Mouse (Mus musculus): ENCODE results near the gene Arhgef3. TPM values are rescaled to one million over a fixed set of nuclear protein-coding genes. Genes with fewer than 3 reads are reported as not detected.
A peak's percentile ranks its signal among the peaks of the same experiment; 100 is the strongest.

The Arhgef3 gene
- polyA plus RNA-seq, 1 experiment from 2014 or later = 12.8 TPM

GRCm38 (mm10) chr14:27269836-27270235, 155.1 kb downstream of the Arhgef3 start:
- H3K4me3 ChIP-seq (ENCODE audit: low read length) = no peak overlapping the region
- no peak for ATAC-seq (ENCODE audit: low read depth)
- no peaks in the 10 kb centered on the region for H3K36me3 ChIP-seq (ENCODE audit: control insufficient read depth, insufficient read depth, low read length)
- no peaks in the 10 kb centered on the region for H3K9me3 ChIP-seq (ENCODE audit: control insufficient read depth, low read length)
- H3K4me1 ChIP-seq (replicated peaks; ENCODE audit: control insufficient read depth, insufficient read depth, low read length) = no peaks in the 10 kb centered on the region
- H3K27ac ChIP-seq (ENCODE audit: low read length) = no peak overlapping the region
- no peak overlapping the region for H3K4me2 ChIP-seq (ENCODE audit: low read depth, low read length)
- H3K27me3 ChIP-seq (ENCODE audit: control insufficient read depth, insufficient read depth, low read depth, low read length) = no peaks in the 10 kb centered on the region
- 47% methylated on average over 4 of the region's 4 CpGs for WGBS
- no peak overlapping the region for H3K9ac ChIP-seq (ENCODE audit: low read length)

GRCm38 (mm10) chr14:27270466-27270865, 155.8 kb downstream of the Arhgef3 start:
- Histone ChIP-seq H3K4me3 (ENCODE audit: low read length) (no peak overlapping the region), H3K27me3 (ENCODE audit: control insufficient read depth, insufficient read depth, low read depth, low read length) (no peaks in the 10 kb centered on the region), H3K27ac (ENCODE audit: low read length) (no peak overlapping the region), H3K9me3 (ENCODE audit: control insufficient read depth, low read length) (no peaks in the 10 kb centered on the region), H3K4me1 (replicated peaks; ENCODE audit: control insufficient read depth, insufficient read depth, low read length) (no peaks in the 10 kb centered on the region), H3K4me2 (ENCODE audit: low read depth, low read length) (no peak overlapping the region), H3K36me3 (ENCODE audit: control insufficient read depth, insufficient read depth, low read length) (no peaks in the 10 kb centered on the region), H3K9ac (ENCODE audit: low read length) (no peak overlapping the region)
- ATAC-seq (ENCODE audit: low read depth) = no peak
- 90% methylated on average over 4 of the region's 4 CpGs for WGBS

DNA sequence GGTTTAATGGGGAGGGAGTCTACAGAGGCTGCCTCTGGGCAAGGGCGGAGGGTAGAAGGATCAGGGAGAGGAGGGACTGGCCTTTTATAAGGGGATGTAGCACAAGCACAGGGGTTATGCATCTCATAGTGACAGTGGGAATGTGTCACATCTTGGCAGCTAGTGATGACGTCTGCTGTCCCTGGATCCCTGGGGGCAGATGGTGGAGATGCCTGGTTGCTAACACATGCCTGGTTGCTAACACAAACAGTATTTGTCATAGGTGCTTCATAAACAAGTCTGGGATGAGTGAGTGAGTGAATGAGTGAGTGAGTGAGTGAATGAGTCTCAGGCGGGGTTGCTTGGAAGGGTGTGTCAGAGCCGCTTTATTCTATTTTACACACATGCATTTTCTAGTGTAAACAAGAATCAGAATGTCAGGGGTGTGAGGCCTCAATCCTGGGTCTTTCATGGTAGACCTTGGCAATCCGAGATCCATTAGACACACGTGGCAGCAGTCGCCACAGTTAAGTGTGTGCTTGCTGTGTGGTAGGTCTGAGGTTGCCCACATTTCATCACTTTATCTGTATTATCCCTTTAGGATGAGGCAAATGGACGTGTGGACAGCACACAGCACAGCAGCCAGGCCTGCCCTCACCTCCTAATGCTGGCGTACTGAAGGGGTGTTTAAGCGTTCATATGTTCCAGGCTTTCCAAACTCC, 156.8 kb downstream of the Arhgef3 start:
- no peak for ATAC-seq (ENCODE audit: low read depth)
- no peaks in the 10 kb centered on the region for H3K27me3 ChIP-seq (ENCODE audit: control insufficient read depth, insufficient read depth, low read depth, low read length)
- H3K4me3 ChIP-seq (ENCODE audit: low read length) = no peak overlapping the region
- 64% methylated on average over 10 of the region's 10 CpGs for WGBS
- H3K4me2 ChIP-seq (ENCODE audit: low read depth, low read length) = no peak overlapping the region
- H3K36me3 ChIP-seq (ENCODE audit: control insufficient read depth, insufficient read depth, low read length) = no peaks in the 10 kb centered on the region
- H3K9ac ChIP-seq (ENCODE audit: low read length) = no peak overlapping the region
- H3K4me1 ChIP-seq (replicated peaks; ENCODE audit: control insufficient read depth, insufficient read depth, low read length) = no peaks in the 10 kb centered on the region
- H3K27ac ChIP-seq (ENCODE audit: low read length) = no peak overlapping the region
- H3K9me3 ChIP-seq (ENCODE audit: control insufficient read depth, low read length) = no peaks in the 10 kb centered on the region

GRCm38 (mm10) chr14:27272072-27272834, 157.6 kb downstream of the Arhgef3 start:
- ATAC-seq (ENCODE audit: low read depth) = no peak
- Histone ChIP-seq H3K4me3 (ENCODE audit: low read length) (no peak overlapping the region), H3K27ac (ENCODE audit: low read length) (no peak overlapping the region), H3K9ac (ENCODE audit: low read length) (no peak overlapping the region), H3K27me3 (ENCODE audit: control insufficient read depth, insufficient read depth, low read depth, low read length) (no peaks in the 10 kb centered on the region), H3K4me2 (ENCODE audit: low read depth, low read length) (no peak overlapping the region), H3K36me3 (ENCODE audit: control insufficient read depth, insufficient read depth, low read length) (no peaks in the 10 kb centered on the region), H3K4me1 (replicated peaks; ENCODE audit: control insufficient read depth, insufficient read depth, low read length) (no peaks in the 10 kb centered on the region), H3K9me3 (ENCODE audit: control insufficient read depth, low read length) (no peaks in the 10 kb centered on the region)
- 37% methylated on average over 11 of the region's 11 CpGs for WGBS

DNA sequence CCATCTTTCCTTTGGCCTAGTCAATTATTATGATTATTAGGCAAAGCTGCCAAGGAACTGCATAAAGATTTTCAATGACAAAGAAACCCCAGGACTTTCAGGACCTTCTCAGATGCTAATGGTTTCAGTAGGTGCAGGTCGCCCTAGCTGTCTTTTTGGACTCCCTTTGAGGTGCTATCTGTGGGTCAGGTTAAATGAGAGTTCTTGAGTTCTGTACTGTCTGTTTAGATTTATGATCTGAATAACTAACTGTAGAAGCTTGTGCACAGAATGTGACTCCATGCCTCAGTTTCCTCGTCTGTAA, 158.1 kb downstream of the Arhgef3 start:
- H3K4me3 ChIP-seq (ENCODE audit: low read length) = no peak overlapping the region
- 74% methylated on average over 2 of the region's 2 CpGs for WGBS
- H3K9ac ChIP-seq (ENCODE audit: low read length) = no peak overlapping the region
- H3K9me3 ChIP-seq (ENCODE audit: control insufficient read depth, low read length) = no peaks in the 10 kb centered on the region
- no peaks in the 10 kb centered on the region for H3K4me1 ChIP-seq (replicated peaks; ENCODE audit: control insufficient read depth, insufficient read depth, low read length)
- no peaks in the 10 kb centered on the region for H3K36me3 ChIP-seq (ENCODE audit: control insufficient read depth, insufficient read depth, low read length)
- no peaks in the 10 kb centered on the region for H3K27me3 ChIP-seq (ENCODE audit: control insufficient read depth, insufficient read depth, low read depth, low read length)
- H3K27ac ChIP-seq (ENCODE audit: low read length) = no peak overlapping the region
- H3K4me2 ChIP-seq (ENCODE audit: low read depth, low read length) = no peak overlapping the region
- ATAC-seq (ENCODE audit: low read depth) = no peak

DNA sequence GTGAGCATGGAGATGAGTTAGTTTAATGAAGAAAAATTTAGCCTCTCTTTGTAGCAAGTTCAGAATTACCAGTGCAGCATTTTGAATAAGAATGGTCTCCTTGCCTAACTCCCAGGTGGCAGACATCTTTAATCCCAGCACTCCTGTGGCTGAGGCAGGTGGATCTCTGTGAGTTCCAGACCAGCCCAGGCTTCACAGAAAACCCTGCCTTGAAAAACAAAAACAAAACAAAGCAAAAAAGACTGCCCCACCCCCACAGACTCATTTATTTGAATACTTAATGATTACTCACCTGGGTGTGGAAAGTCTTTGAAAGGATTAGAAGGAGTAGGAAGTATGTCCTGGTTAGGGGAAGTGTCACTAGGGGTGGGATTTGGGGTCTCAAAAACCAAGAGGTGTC, 158.5 kb downstream of the Arhgef3 start:
- Histone ChIP-seq H3K9ac (ENCODE audit: low read length) (no peak overlapping the region), H3K36me3 (ENCODE audit: control insufficient read depth, insufficient read depth, low read length) (no peaks in the 10 kb centered on the region), H3K9me3 (ENCODE audit: control insufficient read depth, low read length) (no peaks in the 10 kb centered on the region), H3K4me1 (replicated peaks; ENCODE audit: control insufficient read depth, insufficient read depth, low read length) (no peaks in the 10 kb centered on the region), H3K4me2 (ENCODE audit: low read depth, low read length) (no peak overlapping the region), H3K27ac (ENCODE audit: low read length) (no peak overlapping the region), H3K4me3 (ENCODE audit: low read length) (no peak overlapping the region), H3K27me3 (ENCODE audit: control insufficient read depth, insufficient read depth, low read depth, low read length) (no peaks in the 10 kb centered on the region)
- no peak for ATAC-seq (ENCODE audit: low read depth)

GRCm38 (mm10) chr14:27277259-27277658, 162.6 kb downstream of the Arhgef3 start:
- Histone ChIP-seq H3K4me2 (ENCODE audit: low read depth, low read length) (no peak overlapping the region), H3K27me3 (ENCODE audit: control insufficient read depth, insufficient read depth, low read depth, low read length) (no peaks in the 10 kb centered on the region), H3K4me3 (ENCODE audit: low read length) (no peak overlapping the region), H3K36me3 (ENCODE audit: control insufficient read depth, insufficient read depth, low read length) (no peaks in the 10 kb centered on the region), H3K27ac (ENCODE audit: low read length) (no peak overlapping the region), H3K4me1 (replicated peaks; ENCODE audit: control insufficient read depth, insufficient read depth, low read length) (no peaks in the 10 kb centered on the region), H3K9ac (ENCODE audit: low read length) (no peak overlapping the region), H3K9me3 (ENCODE audit: control insufficient read depth, low read length) (no peaks in the 10 kb centered on the region)
- WGBS = 66% methylated on average over 3 of the region's 3 CpGs
- ATAC-seq (ENCODE audit: low read depth) = peak; percentile 52; the same call in 1 of the 2 replicates

DNA sequence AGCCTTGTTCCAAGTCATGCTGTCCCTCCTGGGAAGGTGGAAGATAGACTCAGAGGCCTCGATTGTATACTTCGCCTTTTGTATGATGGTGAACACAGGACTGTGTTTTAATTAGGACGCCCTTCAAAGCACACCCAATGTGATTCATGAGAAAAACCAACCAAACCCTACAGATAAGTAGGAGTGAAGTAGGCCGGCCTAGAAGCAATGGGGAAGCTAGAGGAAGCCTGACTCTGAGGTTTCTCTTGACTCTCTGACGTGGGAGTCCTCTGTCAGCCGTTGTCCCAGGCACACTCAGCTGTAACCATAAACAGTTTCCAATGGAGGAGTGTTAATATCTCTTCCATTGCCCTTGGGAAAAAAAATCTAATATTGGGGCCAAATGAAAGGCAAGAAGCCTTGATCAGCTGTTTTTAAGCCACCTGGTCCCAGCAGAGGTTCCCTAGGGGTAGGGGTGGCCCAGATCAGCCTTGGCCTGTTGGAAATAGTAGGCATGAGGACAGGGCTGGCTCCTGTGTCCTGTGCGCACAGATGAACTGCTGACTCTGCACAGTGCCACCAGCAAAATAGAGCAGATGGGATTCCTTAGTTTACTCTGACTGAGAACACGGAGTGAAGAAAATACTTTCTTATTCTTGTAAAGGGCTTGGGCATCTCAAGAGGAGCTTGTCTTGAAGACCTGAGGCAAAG, 165.6 kb downstream of the Arhgef3 start:
- WGBS = 84% methylated on average over 8 of the region's 8 CpGs

DNA sequence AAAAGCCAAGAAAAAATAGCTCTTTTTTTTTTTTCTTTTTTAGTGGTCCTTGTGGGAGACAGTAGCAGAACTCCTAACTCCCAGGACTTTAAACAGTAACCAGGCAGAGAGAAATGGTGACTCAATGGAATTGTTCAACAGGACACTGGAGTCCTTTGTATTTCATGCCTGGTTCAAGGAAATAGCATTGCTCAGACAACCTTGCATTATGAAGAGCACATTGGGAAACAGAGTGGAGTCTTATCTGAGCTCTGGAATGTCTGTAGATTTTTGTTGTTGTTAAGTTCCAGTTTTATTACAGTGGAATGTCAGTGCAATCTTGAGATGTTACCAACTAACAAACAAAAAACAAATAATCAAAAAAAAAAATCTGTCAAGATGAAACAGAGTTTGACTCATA, 169.3 kb downstream of the Arhgef3 start:
- Histone ChIP-seq H3K4me3 (ENCODE audit: low read length) (no peak overlapping the region), H3K4me2 (ENCODE audit: low read depth, low read length) (no peak overlapping the region), H3K36me3 (ENCODE audit: control insufficient read depth, insufficient read depth, low read length) (no peaks in the 10 kb centered on the region), H3K27ac (ENCODE audit: low read length) (no peak overlapping the region), H3K9me3 (ENCODE audit: control insufficient read depth, low read length) (no peaks in the 10 kb centered on the region), H3K4me1 (replicated peaks; ENCODE audit: control insufficient read depth, insufficient read depth, low read length) (no peaks in the 10 kb centered on the region), H3K9ac (ENCODE audit: low read length) (no peak overlapping the region), H3K27me3 (ENCODE audit: control insufficient read depth, insufficient read depth, low read depth, low read length) (no peaks in the 10 kb centered on the region)
- no peak for ATAC-seq (ENCODE audit: low read depth)

More for the DNA sequence above, 165.6 kb downstream of the Arhgef3 start:
- Histone ChIP-seq H3K4me2 (ENCODE audit: low read depth, low read length) (no peak overlapping the region), H3K9ac (ENCODE audit: low read length) (no peak overlapping the region), H3K36me3 (ENCODE audit: control insufficient read depth, insufficient read depth, low read length) (no peaks in the 10 kb centered on the region), H3K9me3 (ENCODE audit: control insufficient read depth, low read length) (no peaks in the 10 kb centered on the region), H3K4me1 (replicated peaks; ENCODE audit: control insufficient read depth, insufficient read depth, low read length) (no peaks in the 10 kb centered on the region), H3K27me3 (ENCODE audit: control insufficient read depth, insufficient read depth, low read depth, low read length) (no peaks in the 10 kb centered on the region), H3K27ac (ENCODE audit: low read length) (no peak overlapping the region), H3K4me3 (ENCODE audit: low read length) (no peak overlapping the region)
- no peak for ATAC-seq (ENCODE audit: low read depth)
